Mouse (Mus musculus): ENCODE data around the gene Slc6a11.

Gene Slc6a11

DNA sequence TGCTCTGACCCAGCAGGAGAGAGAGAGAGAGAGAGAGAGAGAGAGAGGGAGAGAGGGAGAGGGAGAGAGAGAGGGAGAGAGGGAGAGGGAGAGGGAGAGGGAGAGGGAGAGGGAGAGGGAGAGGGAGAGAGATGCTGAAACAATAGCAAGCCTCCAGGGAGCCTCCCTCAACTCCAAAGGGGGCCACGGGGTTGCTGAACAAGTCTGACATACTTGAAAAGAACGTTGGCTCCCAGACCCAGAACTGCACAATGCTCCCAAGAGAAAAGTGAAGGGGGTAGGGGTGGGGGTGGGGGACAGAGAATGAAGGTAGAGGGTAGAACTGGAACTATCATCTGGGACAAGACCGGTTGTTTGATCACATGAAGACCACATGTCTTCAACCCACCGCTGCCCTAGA is 136.9 kb downstream of the Slc6a11 start:
- DNase-seq (ENCODE audit: low spot score), result no peak

- no peak for DNase-seq (ENCODE audit: low spot score)
Measured at GRCm38 (mm10) chr6:114269589-114269988, 138.5 kb downstream of the Slc6a11 start.

GRCm38 (mm10) chr6:114270799-114271198 is 139.8 kb downstream of the Slc6a11 start:
- DNase-seq (ENCODE audit: low spot score), result no peak

DNA sequence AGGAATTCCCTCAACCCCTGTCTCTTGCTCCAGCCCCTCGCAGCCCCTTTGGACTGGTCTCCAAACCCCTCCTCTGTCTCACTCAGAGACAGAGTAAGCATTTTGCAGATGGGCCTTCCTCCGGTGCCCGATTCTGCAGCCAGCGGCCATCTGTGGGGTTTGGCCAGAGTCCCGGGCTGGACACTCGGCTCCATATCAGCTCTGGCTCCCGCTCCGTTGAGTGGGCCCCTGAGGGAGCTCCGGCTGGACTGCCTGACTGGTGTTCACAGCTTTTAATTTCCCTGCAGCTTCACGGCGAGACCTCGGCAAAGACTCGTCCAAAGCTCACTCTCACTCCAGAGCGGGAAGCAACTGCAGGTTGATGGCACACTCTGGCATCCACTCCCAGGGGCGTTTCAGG is 141.2 kb downstream of the Slc6a11 start:
- DNase-seq (ENCODE audit: low spot score), result peak; percentile 56

DNA sequence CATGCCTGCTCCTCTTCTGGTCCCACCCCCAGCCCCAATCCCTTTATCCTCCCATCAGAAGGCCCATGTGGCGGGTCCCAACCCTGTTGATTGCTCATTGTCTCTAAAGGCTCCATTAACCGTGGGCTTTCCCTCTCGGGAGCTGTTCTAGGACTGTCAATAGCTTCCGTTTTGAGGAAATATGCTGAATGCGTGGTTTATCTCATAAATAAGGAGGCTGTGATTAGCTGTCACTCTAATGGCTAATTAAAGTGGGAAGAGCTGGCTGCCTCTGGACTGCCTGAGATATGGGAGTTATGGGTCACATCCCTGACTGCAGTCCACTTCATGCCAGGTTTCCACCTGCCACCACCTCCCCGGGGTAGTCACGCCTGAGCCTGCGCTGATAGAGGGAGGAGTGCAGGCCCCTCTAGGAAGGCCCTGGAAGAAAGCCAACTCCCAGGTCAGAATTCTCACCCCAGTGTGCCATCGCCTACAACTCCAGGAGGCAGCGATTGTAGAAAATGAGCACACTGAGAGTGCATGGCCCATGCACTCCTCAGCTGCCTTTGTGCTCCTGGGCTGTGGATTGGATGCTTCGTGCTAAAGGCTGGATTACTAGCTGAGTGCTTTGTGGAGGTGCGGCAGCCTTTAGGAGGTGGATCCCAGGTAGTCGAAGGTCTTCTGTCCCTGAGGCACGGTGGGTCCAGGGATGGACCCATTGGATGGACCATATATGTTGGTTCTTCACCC is 143.1 kb downstream of the Slc6a11 start:
- DNase-seq (ENCODE audit: low spot score), result no peak

GRCm38 (mm10) chr6:114275800-114276199 is 144.8 kb downstream of the Slc6a11 start:
- no peak for DNase-seq (ENCODE audit: low spot score)

DNA sequence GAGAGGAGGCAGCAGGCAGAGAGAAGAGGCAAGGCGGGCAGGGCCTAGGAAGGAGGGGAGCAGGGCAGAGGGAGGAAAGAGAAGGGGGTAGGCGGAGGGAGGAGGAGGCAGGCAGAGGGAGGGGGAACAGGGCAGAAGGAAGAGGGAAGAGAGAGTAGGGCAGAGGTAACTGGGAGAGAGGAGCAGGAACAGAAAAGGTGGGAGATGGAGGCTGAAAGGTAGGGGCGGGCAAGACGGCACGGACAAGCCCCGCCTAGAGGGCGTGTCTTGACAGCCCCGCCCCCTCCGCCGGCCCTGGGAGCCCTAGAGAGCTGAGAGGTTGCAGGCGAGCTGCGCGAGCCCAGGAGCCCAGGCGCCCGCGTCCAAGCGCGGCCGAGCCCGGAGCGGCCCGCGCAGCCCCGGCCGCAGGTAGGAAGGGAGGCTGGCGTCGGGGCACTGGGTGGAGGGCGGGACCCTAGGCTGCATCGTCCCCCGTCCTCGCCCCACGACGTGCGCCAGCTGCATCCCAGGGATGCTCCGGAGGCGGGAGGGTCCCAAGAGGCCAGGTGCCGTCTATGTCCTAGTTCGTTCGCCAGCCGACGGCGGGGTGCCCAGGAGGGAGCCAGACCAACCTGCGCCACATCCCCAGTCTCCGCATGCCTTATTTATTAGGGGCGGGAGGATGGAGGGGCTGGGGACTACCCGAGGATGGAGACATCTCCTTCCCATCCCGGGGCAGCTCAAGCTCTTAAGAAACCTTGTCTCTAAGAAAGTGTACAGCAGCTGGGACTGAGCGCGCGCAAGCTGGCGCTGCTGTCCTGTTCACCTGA is 151.6 kb downstream of the Slc6a11 start, which contains the start of gene Slc6a1:
TSS of gene Slc6a1 (plus strand) at position 167 of the 809 bp plus-strand sequence.
- DNase-seq (ENCODE audit: low spot score), result peak; percentile 72

DNA sequence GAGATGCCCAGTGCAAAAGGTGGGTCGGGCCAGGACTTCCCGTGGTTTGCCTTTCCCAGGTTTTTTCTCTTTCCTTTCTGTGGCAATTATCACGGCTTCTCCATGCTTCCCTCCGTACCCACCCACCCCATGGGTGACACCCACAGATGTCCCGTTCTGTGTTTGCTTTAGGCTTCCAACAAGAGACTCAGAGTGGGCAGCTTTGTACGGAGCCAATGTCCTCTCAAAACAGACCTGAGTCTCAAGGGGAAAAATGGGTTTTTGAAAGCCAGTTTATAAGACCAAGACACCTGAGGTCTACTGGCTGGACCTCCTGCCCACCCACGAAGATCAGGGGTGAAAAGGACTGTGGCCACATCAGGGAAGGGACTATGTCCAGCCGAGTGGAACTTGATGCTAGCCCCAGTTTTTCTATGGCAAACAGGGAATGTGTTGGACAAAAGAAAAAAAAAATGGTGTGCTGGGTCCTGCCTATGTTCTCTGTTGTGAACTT is 152.3 kb downstream of the Slc6a11 start:
- no peak for DNase-seq (ENCODE audit: low spot score)

DNA sequence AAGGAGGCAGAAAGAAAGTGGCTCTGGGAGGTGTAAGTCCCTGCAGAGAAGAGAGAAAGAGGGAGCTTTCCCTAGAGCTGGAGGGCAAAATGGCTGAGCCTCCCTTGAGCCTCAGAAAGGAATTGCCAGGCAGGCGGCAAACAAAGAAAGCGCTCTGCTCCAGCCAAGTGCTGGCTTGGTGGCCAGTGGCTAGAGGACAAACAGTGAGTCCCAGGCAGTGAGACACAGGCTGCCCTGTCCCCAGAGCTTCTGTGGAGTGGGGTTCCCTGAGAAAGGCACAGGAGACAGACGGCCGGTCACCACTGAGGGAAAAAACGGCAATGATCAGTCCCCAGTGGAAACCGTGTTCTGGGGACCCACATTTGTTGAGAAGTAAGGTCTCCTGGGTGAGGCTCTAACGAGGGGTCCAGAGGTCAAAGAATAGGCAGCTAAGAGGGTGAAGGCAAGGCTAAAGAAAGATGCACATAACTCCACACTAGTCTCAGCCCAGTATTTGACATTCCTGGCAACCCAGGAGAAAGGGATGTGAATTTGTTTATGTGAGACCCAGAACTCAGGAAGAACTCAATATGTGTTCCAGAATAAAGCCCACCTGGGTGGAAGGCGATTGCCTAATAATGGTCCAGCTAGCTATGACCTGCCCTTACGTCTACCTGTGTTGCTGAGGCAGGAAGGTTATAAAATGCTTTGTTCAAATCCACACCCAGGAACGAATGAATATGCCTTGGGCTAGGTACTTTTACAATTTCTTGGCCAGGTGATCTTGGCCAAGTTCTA is 153.1 kb downstream of the Slc6a11 start:
- DNase-seq (ENCODE audit: low spot score), result peak; percentile 73

DNA sequence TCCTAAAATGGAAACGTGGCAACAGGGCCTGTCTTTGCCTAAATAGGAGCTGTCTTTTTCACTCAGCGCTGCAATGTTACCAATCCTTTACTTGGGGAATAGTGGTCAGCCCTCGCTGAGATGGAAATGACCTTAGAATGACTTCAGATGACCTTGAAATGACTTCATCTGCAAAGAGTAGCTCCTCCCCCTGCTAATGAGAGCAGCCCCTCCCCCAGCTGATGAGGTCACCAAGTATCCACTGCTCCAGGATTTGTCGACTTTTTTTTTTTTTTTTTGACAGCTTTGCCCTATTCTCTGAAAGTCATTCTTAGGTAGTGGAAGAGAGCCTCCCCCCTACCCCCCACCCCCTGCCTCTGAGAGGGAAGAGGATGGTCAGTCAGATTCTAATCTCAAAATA is 154.4 kb downstream of the Slc6a11 start:
- no peak for DNase-seq (ENCODE audit: low spot score)

DNA sequence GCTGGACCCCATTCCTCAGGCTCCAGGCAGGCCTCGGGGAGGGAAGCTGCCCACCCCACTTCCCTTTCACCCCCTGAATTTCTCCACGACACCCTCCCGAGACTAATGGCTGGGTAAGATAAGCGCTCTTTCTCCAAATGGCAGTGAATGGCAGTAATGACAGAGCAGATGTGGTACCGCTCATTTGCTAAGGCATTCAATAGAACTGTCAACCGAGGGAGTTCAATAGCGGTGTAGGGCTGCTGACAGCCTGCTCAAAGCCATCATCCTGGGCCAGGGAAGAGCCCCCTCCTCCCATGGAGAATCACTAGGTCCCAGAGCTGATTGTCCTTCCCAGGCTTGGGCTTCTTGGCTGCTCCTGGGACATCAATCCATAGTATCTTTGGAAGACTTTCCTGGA is 158.1 kb downstream of the Slc6a11 start:
- no peak for DNase-seq (ENCODE audit: low spot score)

DNA sequence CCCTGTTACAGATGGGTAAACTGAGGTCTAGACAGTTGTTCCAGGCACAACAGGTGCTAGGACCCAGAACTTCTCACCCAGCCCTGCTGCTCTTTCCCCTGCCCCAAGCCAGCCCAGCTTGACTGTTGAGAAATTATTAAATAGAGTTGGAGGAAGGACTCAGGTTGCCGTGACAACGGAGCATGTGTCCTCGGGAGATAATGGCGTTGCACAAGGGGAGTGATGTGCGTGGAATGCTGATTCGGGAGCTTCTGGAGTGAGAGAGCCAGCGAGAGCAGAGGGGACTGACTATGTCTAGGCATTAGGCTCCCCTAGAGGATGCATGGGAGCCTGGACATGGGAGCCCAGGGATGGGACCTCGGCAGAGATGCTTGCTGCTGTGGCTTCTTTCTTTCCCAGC is 159.1 kb downstream of the Slc6a11 start:
- peak; percentile 83 for DNase-seq (ENCODE audit: low spot score)

DNA sequence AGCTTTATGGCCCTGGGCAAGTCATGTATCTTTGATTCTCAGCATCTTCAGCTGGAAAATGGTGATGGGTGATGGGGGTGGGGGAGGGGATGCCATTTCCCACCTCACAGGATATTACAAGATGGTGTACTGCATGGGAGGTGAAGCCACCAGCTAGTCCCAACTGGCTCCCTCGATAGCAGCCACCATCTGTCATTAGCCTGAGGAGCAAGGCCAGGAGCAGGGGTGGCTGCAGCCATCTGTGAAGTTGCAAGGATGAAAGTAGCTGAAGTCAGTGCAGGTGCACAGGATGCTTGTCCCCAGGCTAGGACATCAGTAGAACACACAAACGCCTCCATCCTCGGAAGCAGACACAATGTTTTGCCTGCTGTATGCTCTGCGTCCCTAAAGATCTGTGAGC is 159.9 kb downstream of the Slc6a11 start:
- DNase-seq (ENCODE audit: low spot score), result no peak

DNA sequence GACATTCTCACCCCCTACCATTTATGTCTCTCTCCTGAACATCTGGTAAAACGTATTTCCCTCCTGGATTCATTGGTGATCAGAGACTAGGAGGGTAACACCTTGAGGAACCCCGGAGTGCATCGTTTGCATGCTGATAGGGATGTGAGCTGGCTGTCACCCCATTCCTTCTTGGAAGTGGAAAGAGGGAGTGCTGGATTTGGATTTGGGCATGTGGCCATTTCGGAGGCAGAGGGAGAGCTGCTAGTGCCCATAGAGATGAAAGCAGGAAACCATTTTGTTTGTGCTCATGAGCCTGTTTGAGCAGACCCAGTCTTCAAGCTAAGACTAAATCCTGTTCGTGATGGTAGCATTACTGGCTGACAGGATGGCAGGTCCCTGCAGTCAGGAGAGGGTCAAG is 160.4 kb downstream of the Slc6a11 start:
- no peak for DNase-seq (ENCODE audit: low spot score)

GRCm38 (mm10) chr6:114293511-114293910 is 162.5 kb downstream of the Slc6a11 start:
- DNase-seq (ENCODE audit: low spot score), result no peak

GRCm38 (mm10) chr6:114295086-114295485 is 164.0 kb downstream of the Slc6a11 start:
- no peak for DNase-seq (ENCODE audit: low spot score)

DNA sequence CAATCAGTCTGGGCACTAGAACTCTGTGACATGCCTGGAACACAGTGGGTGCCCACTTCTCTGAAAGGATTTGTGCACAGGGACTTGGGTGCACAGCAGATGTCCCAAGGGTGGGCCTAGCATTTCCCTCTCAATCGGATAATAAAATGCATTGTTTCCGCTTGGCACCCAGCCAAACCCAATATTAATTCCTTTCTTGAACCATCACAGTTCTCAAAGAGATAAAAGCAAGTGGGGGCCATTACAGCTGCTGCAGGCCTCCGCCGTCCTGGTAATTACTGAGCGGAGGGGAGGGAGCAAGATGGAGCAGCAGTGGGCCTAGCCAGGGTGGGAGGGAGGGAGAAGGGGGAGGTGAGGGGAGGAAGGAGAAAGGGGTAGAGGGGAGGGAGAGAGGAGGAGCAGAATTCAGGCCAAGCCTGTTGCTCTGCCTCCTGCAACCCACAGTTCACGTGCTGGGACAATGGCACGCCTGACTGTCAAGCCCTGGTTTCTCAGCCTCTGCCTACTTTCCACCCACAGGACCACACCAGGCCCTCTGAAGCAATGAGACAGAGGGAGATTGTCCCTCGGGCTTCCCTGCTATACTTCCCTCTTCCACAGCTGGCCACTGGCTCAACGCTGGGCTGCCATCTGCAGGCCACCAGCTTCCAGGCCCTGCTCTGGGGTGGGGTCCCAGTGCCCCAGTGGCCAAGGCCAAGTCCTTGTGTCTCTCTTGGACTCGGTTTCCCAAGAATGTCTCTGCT is 166.4 kb downstream of the Slc6a11 start:
- peak; percentile 52 for DNase-seq (ENCODE audit: low spot score)
